Mouse (Mus musculus) adrenal gland, adult 2 months (tissue): ENCODE data around the gene Il1b. TPM values are rescaled to one million over a fixed set of nuclear protein-coding genes. Genes with fewer than 3 reads are reported as not detected.
A peak's percentile ranks its signal among the peaks of the same experiment; 100 is the strongest.

Experiments used
- DNase-seq: peaks from one replicate; pipeline ENCODE4 v3.0.0; 2021
- polyA plus RNA-seq: library from polyadenylated mRNA; depleted of rRNA; stranded (reverse); fragments of >200 nt; gene quantifications from 2 replicates; pipeline ENCODE4 v1.2.3, GENCODE M21; 2012; rRNA removed
- total RNA-seq, 2 experiments: library from RNA; stranded (reverse); gene quantifications; 2 replicates each; pipeline ENCODE4 v1.2.3; 2021

Il1b gene
- total and polyA plus RNA-seq, 3 experiments: 0.17 to 1.5 (median 0.78) TPM

DNA sequence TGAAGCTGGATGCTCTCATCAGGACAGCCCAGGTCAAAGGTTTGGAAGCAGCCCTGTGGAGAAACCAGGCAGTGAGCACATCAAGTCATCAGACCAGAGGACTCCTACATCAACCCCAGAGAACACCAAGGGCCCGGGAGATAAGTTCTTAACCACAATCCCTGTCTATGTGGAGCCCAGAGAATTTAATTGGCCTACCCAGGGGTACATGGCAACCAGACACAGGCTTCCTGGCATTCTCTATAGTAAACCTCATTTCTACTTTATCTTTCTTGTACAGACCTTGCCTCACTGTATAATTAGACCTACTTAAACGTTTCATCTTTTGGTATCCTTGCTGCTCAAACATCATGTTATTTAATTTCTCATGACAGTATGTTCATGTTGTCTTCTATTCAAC is 2.8 kb downstream of the Il1b start:
- no peak for DNase-seq

DNA sequence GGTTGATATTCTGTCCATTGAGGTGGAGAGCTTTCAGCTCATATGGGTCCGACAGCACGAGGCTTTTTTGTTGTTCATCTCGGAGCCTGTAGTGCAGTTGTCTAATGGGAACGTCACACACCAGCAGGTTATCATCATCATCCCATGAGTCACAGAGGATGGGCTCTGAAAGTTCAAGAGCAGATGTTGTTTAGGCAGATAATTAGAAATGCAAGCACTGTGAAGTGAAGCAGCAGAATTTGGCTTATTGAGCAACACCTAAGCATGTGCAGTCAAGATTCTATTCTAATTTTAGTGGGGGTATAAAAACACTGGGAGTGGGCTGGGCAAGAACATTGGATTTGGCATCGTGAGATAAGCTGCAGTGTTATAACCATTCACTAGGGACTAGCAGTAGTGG is 3.7 kb downstream of the Il1b start:
- DNase-seq: no peak

DNA sequence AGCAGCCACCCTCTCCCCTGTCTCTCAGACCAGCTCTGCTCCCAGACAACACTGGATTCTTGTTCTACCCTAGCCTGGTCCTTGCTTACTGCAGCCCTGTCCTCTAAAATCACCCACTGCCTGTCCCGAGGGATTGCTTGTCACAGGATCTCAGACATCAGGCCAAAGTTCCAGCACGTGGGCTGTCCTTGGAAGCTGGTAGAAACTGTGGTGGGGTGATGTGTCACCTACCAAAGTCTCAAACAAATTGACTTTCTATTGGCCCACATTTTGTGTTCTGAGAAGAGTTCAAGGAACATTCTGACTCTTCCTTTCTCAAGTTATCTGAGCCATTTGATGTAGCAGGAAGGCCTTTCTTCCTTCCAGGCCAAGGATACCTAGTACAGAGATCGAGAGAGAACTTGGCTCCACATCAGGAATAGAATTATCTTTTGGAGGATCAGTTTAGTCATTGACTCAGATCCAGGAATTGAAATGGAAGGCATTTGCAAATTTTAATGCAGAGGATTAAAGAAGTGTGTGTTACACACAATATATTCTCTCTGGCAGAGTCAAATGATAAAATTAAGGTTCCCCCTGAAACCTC is 9.9 kb downstream of the Il1b start:
- DNase-seq: peak; percentile 49

DNA sequence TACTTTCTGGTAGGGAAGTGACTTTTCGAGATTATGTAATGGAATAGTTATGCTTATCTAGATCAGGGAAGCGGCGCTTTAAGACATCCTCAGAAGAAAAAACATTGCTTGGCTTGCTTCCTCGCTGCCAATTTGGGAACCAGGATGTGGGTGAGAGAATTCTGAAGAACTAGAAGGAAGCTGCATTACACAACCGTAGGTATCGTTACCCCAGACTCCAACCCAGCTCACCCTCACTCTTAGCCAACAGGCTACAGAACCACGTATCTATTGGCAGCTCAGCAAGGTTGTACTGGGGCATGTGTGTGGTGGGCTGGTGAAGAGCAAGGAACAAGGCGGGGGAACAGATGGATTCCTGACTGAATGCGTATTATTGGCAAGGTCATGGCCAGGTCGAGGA is 10.7 kb downstream of the Il1b start:
- DNase-seq: peak; percentile 26

DNA sequence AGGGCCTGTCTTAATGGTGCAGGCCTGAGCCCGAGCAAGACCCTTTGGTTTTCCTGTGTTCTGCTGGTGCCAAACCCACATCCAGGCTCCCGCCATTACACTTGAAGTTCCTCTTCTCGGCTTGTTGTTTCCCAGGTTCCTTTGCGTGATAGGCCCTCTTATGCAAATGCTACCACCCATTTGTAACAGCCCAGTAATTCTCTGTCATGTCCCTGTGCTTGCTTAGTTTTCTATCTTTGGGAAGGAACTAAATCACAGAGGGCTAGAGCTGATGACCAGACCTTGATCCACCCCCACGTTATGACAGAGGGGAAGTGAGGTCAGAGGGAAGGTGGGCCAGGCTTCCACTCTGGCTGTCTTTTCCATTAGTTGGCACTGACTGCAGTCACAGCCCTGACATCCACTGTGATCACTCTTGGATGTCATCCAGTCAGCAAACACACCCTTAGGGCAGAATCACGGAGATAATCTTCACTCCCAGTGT is 32.8 kb downstream of the Il1b start:
- DNase-seq: peak; percentile 59

DNA sequence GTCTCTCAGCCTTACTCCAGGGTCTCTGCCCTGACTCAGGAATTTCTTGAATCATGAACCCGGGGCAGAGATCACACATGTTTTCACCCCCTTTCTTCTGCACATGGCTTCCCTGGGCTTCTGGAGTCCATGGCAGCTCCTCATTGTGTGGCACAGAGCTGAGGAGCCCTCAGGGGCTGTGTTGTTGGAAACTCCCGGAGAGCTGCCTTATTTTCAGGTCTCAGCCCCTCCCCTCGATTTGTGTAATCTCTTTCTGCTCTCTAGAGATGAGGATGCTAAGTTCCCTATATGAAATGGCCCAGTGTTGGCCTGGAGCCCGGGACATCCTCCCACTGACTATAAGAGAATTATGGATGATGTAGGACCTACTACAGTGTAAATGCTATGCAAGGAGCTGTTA is 37.5 kb downstream of the Il1b start:
- no peak for DNase-seq

DNA sequence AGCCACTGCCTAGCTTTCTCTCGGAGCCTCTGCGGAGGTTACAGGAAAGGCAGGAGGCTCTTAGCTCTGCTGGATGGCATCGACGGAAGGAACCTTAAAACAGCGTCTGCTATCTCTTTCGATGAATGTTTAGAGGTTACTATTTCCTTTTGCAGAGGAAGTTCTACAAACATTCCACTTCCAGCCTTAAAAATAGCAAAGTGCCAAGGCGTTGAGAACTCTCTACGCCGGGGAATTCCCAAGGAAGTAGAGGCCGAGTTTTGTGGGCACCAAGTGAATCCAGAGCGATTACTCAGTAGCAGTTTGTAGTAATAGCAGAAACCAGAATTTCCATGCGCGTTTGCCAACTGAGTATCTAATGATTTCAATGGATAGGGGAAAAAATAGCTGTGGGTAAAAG is 40.4 kb downstream of the Il1b start:
- DNase-seq: no peak

DNA sequence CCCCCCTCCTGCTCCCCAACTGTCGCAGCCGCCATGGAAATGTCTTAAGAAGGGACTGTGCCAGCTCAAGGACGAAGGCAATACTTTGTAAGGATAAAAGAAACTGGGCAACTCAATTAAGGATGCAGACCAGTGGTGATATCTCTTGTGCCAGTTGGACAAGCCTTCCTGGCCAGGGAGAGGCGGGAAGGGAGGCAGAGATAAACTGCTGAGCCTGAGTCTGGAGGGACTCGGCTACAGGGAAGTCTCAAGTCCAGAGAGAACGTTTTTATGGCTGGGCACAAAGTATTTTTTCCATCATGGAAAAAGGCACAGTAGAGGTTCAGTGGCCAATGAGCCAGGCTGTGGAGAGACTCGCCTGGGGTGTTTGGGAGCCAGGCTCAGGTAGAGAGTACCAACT is 40.9 kb downstream of the Il1b start:
- no peak for DNase-seq

DNA sequence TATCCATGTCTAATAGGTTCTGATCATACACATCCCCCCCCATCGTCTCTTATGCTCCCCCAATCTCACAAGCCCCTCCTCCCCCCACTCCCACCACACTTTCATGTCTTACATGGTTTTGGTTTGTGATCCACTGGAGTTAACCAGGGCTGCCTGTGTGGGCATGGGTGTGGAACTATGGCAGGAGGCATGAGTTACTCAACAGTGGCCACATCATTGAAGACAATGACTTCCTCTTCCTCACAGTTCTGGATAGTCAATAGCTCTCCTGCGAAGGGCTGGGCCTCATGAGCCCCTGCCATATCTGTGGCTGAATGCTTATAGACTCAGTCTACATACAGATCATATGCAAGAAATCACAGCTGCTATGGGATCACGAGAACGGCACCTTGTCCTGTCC is 42.7 kb downstream of the Il1b start:
- no peak for DNase-seq

DNA sequence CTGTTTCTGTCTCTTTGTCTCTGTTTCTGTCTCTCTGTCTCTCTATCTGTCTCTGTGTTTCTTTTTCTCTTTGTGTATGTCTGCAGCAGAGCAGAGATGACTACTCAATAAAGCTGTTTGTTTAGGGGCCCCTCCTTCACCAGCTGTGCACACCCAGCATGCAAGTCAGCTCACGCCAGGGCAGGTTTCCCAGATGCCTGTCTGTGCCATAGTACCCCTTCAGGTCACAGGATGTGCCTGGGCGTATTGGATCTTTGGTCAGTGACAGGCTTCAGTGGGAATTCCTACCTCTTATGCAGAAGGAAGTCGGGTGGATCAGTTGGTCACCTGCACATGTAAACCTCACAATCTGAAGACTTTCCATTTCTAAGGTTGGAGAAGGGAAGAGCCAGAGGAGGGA is 46.7 kb downstream of the Il1b start:
- DNase-seq: no peak

DNA sequence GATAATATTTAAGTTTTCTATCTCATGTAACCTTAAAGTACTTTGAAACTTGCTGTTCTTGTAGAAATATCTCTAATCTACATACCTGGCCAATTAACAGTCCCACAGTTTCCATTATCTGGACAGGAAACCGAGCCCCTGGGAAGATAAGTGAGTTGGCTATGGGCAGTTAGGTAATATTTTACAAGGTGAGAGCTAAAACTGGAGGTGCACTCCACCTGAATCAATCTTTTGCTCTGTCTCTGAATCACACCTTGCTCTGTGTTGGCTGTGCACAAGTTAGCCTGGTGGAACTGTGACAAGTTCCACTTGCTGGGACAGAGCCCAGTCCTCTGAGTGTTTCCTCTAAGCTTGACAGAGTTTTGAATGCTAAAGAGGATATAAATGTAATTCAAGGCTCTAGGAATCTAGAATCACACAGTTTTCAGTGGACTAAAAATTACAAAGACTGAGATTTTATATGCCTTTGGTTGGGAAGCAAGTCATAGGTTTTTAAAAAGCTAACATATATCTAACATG is 48.8 kb downstream of the Il1b start:
- DNase-seq: no peak

DNA sequence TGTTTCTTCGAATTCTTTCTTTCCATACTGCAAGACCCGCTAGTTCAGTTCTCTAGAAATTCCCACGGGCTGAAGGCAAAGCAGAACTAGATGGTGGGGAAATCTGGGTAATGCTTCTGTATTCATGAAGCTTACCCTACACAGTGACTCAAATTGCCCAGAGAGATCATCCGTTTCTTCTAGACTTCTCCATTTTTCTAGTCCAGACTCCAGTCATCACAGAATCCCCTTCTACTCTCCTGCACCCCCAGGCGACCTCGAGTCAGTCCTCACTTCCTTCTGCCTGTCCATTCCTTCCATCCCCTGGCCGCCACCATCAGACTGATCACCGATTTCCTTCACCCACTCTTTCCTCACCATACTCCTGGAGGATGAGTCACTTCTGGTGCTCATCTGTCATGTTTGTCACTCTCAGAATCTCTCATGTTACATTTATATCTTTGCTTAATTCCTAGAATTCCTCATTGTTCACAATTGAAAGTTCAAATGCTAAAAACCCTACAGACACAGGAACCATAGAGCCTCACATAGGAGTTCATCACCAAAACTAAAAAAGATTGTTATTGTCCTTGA is 50.8 kb downstream of the Il1b start:
- no peak for DNase-seq

DNA sequence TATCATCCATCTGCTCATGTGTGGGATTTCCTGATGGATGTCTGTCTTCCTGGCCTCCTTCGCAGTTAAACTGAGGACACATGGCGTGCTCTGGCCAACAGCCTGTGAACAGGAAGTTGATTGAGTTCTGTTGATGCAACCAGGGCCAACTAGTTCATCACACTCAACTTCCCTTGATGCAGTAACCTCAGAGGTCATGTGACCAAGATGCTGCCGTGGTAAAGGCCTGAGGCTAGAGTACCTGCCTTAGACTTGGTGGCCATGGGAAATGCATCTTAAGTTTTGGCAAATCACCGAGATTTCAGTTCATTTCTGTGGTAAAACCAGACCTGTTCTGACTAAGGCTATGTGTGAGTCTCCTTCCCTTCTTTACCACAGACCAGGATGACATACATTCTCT is 55.1 kb downstream of the Il1b start:
- DNase-seq: no peak

DNA sequence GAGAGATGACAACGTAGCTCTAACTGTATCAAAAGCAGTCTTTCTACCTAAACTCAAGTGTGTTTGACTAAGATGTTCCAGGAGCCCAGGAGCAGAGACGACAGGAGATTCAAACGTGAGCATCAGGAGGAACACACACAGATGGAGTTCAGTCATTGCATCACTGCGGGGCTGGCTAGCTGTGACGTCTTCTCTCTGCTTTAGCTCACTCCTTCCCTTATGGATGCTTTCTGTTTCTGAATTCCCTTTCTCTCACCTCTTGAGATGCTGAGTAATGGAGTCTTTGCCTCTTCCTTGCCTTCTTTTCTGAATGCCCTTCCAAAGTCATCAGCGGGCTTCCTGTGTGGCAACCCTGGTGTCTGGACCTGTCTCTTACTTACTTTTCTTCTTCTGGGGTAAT is 56.1 kb downstream of the Il1b start:
- DNase-seq: no peak

Other genes starting within 250 kb of the Il1b start
- gene Chchd5, start 241.4 kb downstream of the Il1b start, total RNA-seq: 10 to 100 TPM; 22.5 to 27.3 TPM
- 84.8 and 107 TPM in 2 replicates for gene Chchd5, start 241.4 kb downstream of the Il1b start, polyA plus RNA-seq
- gene Slc20a1, start 172.4 kb downstream of the Il1b start, total RNA-seq: 10 to 100 TPM; 12.4 to 14.1 TPM
- gene Slc20a1, start 172.4 kb downstream of the Il1b start, polyA plus RNA-seq: 6.8 and 9.4 TPM in 2 replicates
- gene Ckap2l, start 73.9 kb downstream of the Il1b start, total RNA-seq: 1 to 10 TPM in 1 of 2 experiments, under 1 TPM in 1; 0.97 to 1.7 TPM
- gene Ckap2l, start 73.9 kb downstream of the Il1b start, polyA plus RNA-seq: 0.09 and 0.10 TPM in 2 replicates
- gene Il1a, start 61.2 kb downstream of the Il1b start, total RNA-seq: not detected
- not detected in 2 replicates for gene Il1a, start 61.2 kb downstream of the Il1b start, polyA plus RNA-seq
- gene F830045P16Rik, start 165.5 kb upstream of the Il1b start, total RNA-seq: not detected
- gene F830045P16Rik, start 165.5 kb upstream of the Il1b start, polyA plus RNA-seq: 0.04 TPM in 1 of 2 replicates, not detected in the other
- gene Sirpa, start 221.7 kb upstream of the Il1b start, total RNA-seq: 10 to 100 TPM; 46.8 to 76.2 TPM
- gene Sirpa, start 221.7 kb upstream of the Il1b start, polyA plus RNA-seq: 61.9 and 111 TPM in 2 replicates